Mouse (Mus musculus) embryo, embryonic 11.5 days (tissue): ENCODE measurements at regions not wholly inside any gene's neighbourhood (a gene's known extent, or its start where the extent isn't known, plus 50 kb on each side); places are given as distances from the start of the nearest gene placed in this dataset.

Experiments
- DNase-seq: peaks from one replicate; pipeline ENCODE4 v3.0.0-alpha.2; 2012; ENCODE audit warnings: low read depth, low spot score

DNA sequence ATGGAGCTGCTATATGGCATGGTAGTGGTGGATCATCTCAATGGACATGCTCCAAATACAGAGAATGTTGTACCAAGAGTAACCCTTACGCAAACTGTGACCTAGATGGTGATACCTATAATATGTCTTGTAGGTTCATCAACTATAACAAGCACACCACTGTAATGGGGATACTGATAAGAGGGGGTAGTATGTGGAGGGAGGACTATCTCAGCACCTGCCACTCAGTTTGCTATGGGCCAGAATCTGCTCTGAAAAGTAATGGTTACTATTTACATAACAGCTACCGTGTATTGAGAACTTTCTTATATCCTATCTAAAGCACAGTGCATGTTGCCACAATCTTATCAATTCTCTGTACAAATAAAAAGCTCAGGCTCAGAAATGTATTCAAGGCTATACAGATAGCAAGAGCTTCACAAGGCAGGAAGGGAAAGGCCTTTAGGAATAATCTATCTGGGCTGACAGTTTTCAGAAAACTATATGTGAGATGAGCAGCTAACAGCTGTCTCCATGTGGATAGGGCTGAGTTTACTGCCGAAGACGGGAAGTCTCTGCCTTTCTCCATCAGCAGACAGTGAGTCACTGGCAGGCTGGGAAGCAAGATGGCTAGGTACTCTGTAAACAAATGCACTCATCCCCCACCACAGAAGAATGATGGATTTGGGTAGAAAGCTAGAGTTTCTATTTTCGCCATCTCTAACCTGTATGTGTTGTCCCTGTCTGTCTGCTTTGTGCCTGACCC lies 77.1 kb upstream of the Nck2 start:
- DNase-seq: no peak

DNA sequence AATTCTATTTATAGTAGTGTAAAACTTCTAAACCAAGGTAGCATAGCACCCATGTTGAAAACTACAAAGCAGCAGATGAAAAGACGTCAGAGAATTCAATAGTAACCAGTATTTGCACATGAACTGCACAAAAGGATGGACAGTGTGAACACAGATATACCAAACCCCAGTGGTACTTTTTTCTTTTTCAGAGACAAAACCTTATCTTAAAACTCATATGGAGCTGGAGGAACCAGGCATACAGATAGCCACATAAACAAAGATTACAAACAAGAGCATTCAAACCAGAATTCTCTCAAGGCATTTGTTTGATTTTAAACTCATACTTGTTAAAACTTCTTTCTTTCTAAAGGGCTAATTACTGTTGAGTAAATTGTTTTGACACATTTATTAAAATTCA lies 72.5 kb upstream of the Nck2 start:
- no peak for DNase-seq

DNA sequence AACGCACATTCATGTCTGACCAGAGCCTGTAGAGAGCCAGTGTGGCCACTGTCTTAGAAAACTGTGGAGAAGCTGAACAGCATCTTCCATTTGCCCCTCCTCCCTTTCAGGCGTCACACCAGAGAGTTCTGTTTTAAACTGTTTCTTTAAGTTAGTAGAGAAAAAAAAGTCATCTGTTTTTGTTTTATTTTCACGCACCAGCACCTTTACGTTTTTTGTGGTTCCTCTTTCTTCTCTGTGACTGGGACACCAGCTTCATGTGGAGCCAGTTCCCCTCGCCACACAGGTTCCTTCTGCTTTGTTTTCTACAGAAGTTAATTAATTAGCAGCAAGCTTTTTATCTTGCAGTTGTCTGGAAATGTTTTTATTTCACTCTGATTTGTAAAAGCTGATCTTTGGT lies 69.4 kb upstream of the Nck2 start:
- no peak for DNase-seq

DNA sequence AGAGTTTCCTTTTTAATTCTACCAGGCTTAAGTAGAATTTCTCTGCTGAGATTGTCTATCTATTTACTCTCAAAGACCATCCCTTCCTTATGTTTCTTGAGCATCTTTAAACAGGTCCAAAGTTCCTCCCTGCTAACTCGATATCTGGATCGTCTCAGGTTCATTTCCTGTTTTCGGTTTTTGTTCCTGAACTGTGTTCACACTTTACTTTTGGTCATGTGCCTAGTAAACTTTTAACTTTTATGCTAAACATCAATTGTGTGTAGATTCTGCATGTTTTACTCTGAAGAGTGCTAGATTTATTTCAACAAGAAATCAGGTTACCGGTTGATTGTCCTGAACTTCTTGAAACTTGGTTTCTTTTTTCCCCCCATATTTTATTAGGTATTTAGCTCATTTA lies 68.5 kb upstream of the Nck2 start:
- no peak for DNase-seq

DNA sequence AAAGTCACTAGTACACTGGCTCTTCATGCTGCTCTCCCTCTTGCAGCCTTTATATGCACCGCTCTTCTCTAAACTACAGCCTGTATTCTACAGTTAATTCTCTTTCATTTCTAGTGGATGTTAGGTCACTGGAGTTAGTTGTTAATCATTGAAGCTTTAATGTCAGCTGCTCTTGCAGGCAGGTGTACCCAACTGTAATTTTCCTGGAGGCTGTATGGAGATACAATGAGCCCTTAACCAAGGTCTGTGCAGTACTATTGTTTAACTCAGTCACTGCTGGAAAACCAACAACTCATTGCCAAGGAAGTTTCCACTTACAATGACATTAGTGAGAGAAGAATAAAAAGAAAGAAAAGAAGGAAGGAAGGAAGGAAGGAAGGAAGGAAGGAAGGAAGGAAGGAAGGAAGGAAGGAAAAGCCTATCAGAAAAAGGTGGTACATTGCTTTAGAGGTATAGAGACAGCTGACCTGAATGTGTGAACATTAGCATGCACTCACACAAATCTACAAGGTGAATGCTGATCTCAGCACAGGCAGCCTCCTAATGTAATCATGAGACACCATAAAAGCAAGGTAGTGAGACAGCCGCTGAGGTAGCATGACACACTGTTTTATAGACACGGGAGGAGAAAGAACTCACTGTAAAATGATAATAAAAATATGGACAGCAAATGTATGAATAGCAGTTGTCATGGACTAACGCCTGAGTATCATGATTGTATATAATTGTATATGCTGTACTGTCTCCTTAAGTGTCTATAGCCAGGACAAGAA lies 66.7 kb upstream of the Nck2 start:
- DNase-seq: no peak

DNA sequence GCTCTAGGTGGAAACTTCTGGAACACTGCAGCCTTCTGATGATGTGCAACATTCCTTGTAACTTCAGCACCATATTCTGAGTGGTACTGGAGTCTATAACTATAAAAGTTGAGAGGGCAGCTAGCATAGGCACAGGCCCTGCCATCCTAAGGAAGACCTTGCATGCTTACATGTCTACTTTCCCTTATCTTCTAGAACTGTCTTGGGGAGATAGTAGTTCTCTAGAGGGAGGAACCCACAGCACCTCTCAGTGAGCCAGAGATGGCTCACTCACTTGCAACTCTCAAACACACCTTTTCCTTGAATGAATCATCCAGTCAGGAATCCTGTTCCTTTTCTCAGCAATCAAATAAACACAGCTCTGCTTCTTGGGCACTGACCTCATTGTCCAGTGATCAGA lies 59.4 kb upstream of the Nck2 start:
- no peak for DNase-seq

DNA sequence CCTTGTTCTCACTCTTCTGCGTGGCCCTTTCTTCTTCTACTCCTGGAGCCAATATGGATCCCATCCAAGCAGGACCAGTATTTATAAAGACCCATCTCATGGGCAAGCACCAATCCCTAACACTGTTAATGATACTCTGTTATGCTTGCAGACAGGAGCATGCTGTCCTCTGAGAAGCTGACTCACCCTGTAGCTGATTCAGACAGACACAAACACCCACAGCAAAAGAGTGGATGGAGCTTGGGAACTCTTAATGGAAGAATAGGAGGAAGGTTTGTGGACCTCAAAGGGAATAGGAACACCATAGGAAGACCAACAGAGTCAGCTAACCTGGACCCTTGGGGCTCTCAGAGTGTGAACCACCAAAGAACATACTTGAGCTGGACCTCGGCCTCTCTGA lies 50.3 kb upstream of the Nck2 start:
- no peak for DNase-seq
